Mouse (Mus musculus) bone marrow macrophage, adult 2 months (primary cell): ENCODE measurements around the gene Slamf6.

Source experiments
- CTCF ChIP-seq: IDR thresholded peaks from 2 replicates; pipeline ENCODE4 v1.5.1; 2012; ENCODE audit warnings: low read depth, mild to moderate bottlenecking, low read length, moderate library complexity
- POLR2A ChIP-seq: IDR thresholded peaks from 2 replicates; pipeline ENCODE4 v1.6.1; 2012; ENCODE audit warnings: mild to moderate bottlenecking, low read depth, low read length, borderline replicate concordance

DNA sequence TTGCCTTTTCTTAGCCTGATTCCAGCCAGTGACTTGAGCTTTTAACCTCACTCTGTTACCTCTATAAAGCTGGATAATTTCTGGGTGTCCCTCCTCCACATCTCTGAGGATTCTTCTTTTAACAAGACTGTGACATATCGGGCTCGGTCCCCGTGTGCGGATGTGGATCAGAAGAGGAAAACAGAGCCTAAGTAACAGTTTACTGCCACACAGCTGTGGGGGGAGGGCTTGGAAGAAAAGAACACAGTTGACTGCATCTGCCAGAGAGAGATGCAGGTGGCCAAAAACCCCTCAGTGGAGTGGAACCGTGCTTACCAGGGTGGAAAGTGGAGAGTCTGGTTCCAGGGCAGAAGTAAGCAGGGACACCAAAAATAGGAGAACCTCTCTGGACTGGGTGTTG, 1.9 kb downstream of the Slamf6 start:
- TF ChIP-seq CTCF (no peak), POLR2A (no peak)
